Mouse (Mus musculus): ENCODE data around the gene Hormad2. TPM values are rescaled to one million over a fixed set of nuclear protein-coding genes. Genes with fewer than 3 reads are reported as not detected.
A peak's percentile ranks its signal among the peaks of the same experiment; 100 is the strongest.

Gene Hormad2
- total RNA-seq, 2 experiments from 2014 or later: not detected

- peak in 1 of 2 experiments; percentile 48 for DNase-seq (ENCODE audit: low spot score in 2 of 2)
Measured at GRCm38 (mm10) chr11:4342027-4342426, 98.9 kb downstream of the Hormad2 start.

GRCm38 (mm10) chr11:4340109-4340779 is 100.7 kb downstream of the Hormad2 start:
- no peak for DNase-seq (ENCODE audit: low spot score in 2 of 2)

- no peak for DNase-seq (ENCODE audit: low spot score in 2 of 2)
Measured at GRCm38 (mm10) chr11:4339275-4339674, 101.6 kb downstream of the Hormad2 start.

GRCm38 (mm10) chr11:4336693-4337283 is 104.1 kb downstream of the Hormad2 start:
- no peak for DNase-seq (ENCODE audit: low spot score in 2 of 2)

- no peak for DNase-seq (ENCODE audit: low spot score in 2 of 2)
Measured at GRCm38 (mm10) chr11:4335810-4336692, 104.9 kb downstream of the Hormad2 start.

GRCm38 (mm10) chr11:4332961-4333360 is 107.9 kb downstream of the Hormad2 start:
- no peak for DNase-seq (ENCODE audit: low spot score in 2 of 2)

GRCm38 (mm10) chr11:4328188-4328587 is 112.7 kb downstream of the Hormad2 start:
- DNase-seq (ENCODE audit: low spot score in 2 of 2): no peak

- no peak for DNase-seq (ENCODE audit: low spot score in 2 of 2)
Measured at GRCm38 (mm10) chr11:4323481-4323880, 117.4 kb downstream of the Hormad2 start.

GRCm38 (mm10) chr11:4322943-4323342 is 118.0 kb downstream of the Hormad2 start:
- DNase-seq (ENCODE audit: low spot score in 2 of 2): no peak

GRCm38 (mm10) chr11:4320876-4321275 is 120.0 kb downstream of the Hormad2 start:
- DNase-seq (ENCODE audit: low spot score in 2 of 2): no peak

- DNase-seq (ENCODE audit: low spot score in 2 of 2): no peak
Measured at GRCm38 (mm10) chr11:4319212-4319955, 121.5 kb downstream of the Hormad2 start.

- no peak for DNase-seq (ENCODE audit: low spot score in 2 of 2)
Measured at GRCm38 (mm10) chr11:4318011-4318410, 122.9 kb downstream of the Hormad2 start.

GRCm38 (mm10) chr11:4317287-4317686 is 123.6 kb downstream of the Hormad2 start:
- no peak for DNase-seq (ENCODE audit: low spot score in 2 of 2)

GRCm38 (mm10) chr11:4312180-4312579 is 128.7 kb downstream of the Hormad2 start:
- no peak for DNase-seq (ENCODE audit: low spot score in 2 of 2)

- DNase-seq (ENCODE audit: low spot score in 2 of 2): no peak
Measured at GRCm38 (mm10) chr11:4310324-4310723, 130.6 kb downstream of the Hormad2 start.

- DNase-seq (ENCODE audit: low spot score in 2 of 2): no peak
Measured at GRCm38 (mm10) chr11:4309613-4310012, 131.3 kb downstream of the Hormad2 start.

- DNase-seq (ENCODE audit: low spot score in 2 of 2): no peak
Measured at GRCm38 (mm10) chr11:4308514-4309450, 132.1 kb downstream of the Hormad2 start.

- DNase-seq (ENCODE audit: low spot score in 2 of 2): no peak
Measured at GRCm38 (mm10) chr11:4308060-4308513, 132.8 kb downstream of the Hormad2 start.

GRCm38 (mm10) chr11:4306086-4306485 is 134.8 kb downstream of the Hormad2 start:
- no peak for DNase-seq (ENCODE audit: low spot score in 2 of 2)

GRCm38 (mm10) chr11:4305090-4305489 is 135.8 kb downstream of the Hormad2 start:
- DNase-seq (ENCODE audit: low spot score in 2 of 2): no peak

Data from layer of hippocampus, adult 18-20 months (tissue).